17 mouse cellular contexts compared by ENCODE assay signal in the genomic region with DNA sequence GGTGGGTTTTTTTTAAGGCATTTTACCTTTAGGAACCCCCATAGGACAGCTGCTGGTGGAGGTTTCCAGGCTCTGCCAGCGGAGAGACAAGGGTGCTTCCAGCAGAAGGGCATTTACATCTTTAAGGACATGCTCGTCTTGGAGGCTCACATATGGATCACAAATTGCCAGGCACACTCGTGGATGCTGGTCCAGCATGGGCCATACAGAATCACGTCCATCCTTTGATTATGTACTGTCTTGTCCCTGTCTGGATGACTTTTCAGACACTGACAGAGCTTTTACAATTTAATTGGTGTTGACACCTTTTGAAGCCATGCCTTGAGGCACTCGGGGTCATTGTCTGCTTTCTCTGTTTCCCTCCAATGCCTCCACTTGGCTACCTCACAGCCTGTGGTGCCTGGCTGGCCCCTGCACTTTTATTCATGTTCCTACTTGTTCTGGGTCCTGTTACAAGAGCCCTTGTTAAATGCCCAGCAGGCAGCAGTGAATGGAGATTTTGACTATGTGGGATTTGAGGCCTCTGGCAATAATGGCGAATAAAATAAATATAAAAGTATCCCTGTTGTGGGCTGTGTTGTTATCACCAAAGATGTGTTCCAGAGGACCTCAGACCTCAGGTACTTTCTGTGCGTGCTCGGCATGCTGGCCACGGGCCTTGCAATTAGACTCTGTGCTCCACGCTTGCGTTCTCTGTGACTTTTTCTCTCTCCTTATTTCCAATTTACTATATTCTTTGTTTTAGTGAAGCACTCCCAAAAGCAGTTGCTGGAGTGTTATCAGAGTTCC.
DNase-seq lines count a peak whose midpoint lies in the region; ATAC-seq lines count a peak whose summit lies in the region.
"Had no signal": no experiment of that assay in that cellular context is flagged by ENCODE, and none has a peak within 500 bp of the region (broad histone marks: within the 10 kb centered on the region; RNA-seq: fewer than 3 reads in every experiment).

No protein-coding gene starts in this region.

- no peak overlapping the region for H3K4me3 ChIP-seq in forebrain, embryonic 14.5 days (ENCODE audit: low read depth, low read length)
- no peak overlapping the region for H3K4me3 ChIP-seq in forebrain, embryonic 12.5 days (replicated peaks)
- H3K4me3 ChIP-seq in midbrain, embryonic 16.5 days (ENCODE audit: low read depth, low read length): no peak overlapping the region
- H3K4me3 ChIP-seq in hindbrain, embryonic 11.5 days (ENCODE audit: low read depth, low read length): no peak overlapping the region
- H3K4me3 ChIP-seq: embryonic facial prominence, embryonic 10.5 days; heart, embryonic 10.5 days; intestine, embryonic 15.5 days had no signal

- H3K4me2 ChIP-seq in forebrain, embryonic 14.5 days (ENCODE audit: low read length): no peak overlapping the region
- no peak overlapping the region for H3K4me2 ChIP-seq in forebrain, embryonic 12.5 days
- no peak overlapping the region for H3K4me2 ChIP-seq in midbrain, embryonic 16.5 days (ENCODE audit: low read length)
- H3K4me2 ChIP-seq in hindbrain, embryonic 11.5 days (replicated peaks; ENCODE audit: low read depth, low read length): no peak overlapping the region
- H3K4me2 ChIP-seq: hindbrain, embryonic 14.5 days; intestine, embryonic 15.5 days had no signal

- ATAC-seq in forebrain, embryonic 14.5 days: peak; percentile 62; the same call in 1 of the 2 replicates
- no peak for ATAC-seq in forebrain, embryonic 12.5 days (ENCODE audit: low FRiP score)
- peak; percentile 80 for ATAC-seq in midbrain, embryonic 16.5 days
- ATAC-seq in hindbrain, embryonic 11.5 days (ENCODE audit: low FRiP score): no peak
- ATAC-seq: intestine, embryonic 15.5 days had no signal

- no peaks in the 10 kb centered on the region for H3K4me1 ChIP-seq in forebrain, embryonic 14.5 days (ENCODE audit: control insufficient read depth, insufficient read depth, low read length)
- peaks cover 8% of the 10 kb centered on the region; the same call in 1 of the 2 replicates for H3K4me1 ChIP-seq in forebrain, embryonic 12.5 days
- H3K4me1 ChIP-seq in midbrain, embryonic 16.5 days (ENCODE audit: control insufficient read depth, insufficient read depth, low read length): no peaks in the 10 kb centered on the region
- H3K4me1 ChIP-seq in hindbrain, embryonic 11.5 days (replicated peaks; ENCODE audit: control insufficient read depth, insufficient read depth, low read length): no peaks in the 10 kb centered on the region
- H3K4me1 ChIP-seq: heart, embryonic 10.5 days; intestine, embryonic 15.5 days had no signal

- WGBS in forebrain, embryonic 14.5 days: 56% methylated on average over 11 of the region's 11 CpGs
- WGBS in forebrain, embryonic 12.5 days: 65% methylated on average over 11 of the region's 11 CpGs
- 51% methylated on average over 11 of the region's 11 CpGs for WGBS in midbrain, embryonic 16.5 days
- 68% methylated on average over 11 of the region's 11 CpGs for WGBS in hindbrain, embryonic 11.5 days

- H3K36me3 ChIP-seq in forebrain, embryonic 14.5 days (ENCODE audit: control insufficient read depth, insufficient read depth, low read length): no peaks in the 10 kb centered on the region
- no peaks in the 10 kb centered on the region for H3K36me3 ChIP-seq in forebrain, embryonic 12.5 days (replicated peaks)
- no peaks in the 10 kb centered on the region for H3K36me3 ChIP-seq in midbrain, embryonic 16.5 days (ENCODE audit: control insufficient read depth, insufficient read depth, low read length)
- no peaks in the 10 kb centered on the region for H3K36me3 ChIP-seq in hindbrain, embryonic 11.5 days (ENCODE audit: control insufficient read depth, insufficient read depth, low read length)
- H3K36me3 ChIP-seq: embryonic facial prominence, embryonic 10.5 days; heart, embryonic 10.5 days; intestine, embryonic 15.5 days had no signal

- no peak overlapping the region for H3K9ac ChIP-seq in forebrain, embryonic 14.5 days (ENCODE audit: low read length)
- no peak overlapping the region for H3K9ac ChIP-seq in forebrain, embryonic 12.5 days
- no peak overlapping the region for H3K9ac ChIP-seq in midbrain, embryonic 16.5 days (ENCODE audit: low read depth, low read length)
- H3K9ac ChIP-seq in hindbrain, embryonic 11.5 days (ENCODE audit: low read depth, low read length): no peak overlapping the region
- H3K9ac ChIP-seq: hindbrain, embryonic 14.5 days; intestine, embryonic 15.5 days had no signal

- no peaks in the 10 kb centered on the region for H3K9me3 ChIP-seq in forebrain, embryonic 14.5 days (replicated peaks; ENCODE audit: control insufficient read depth, low read length)
- H3K9me3 ChIP-seq in forebrain, embryonic 12.5 days: no peaks in the 10 kb centered on the region
- H3K9me3 ChIP-seq in midbrain, embryonic 16.5 days (replicated peaks; ENCODE audit: control insufficient read depth, low read length, poor library complexity, severe bottlenecking): no peaks in the 10 kb centered on the region
- no peaks in the 10 kb centered on the region for H3K9me3 ChIP-seq in hindbrain, embryonic 11.5 days (ENCODE audit: control insufficient read depth, low read length)
- H3K9me3 ChIP-seq: embryonic facial prominence, embryonic 10.5 days; heart, embryonic 10.5 days; intestine, embryonic 15.5 days had no signal

- DNase-seq in forebrain, embryonic 14.5 days (ENCODE audit: low spot score): peak; percentile 36
- DNase-seq in retina, postnatal 1 day: peak; percentile 18
- no peak for DNase-seq in retina, embryonic 14.5 days (ENCODE audit: low spot score)
- no peak for DNase-seq in hindbrain, embryonic 11.5 days (ENCODE audit: low spot score)
- DNase-seq: adrenal gland, adult 2 months; adrenal gland, postnatal 25 days; cerebellum, adult 2 months; gastrocnemius, postnatal 10 days; heart, adult 18-20 months; heart, postnatal 10 days; heart, postnatal 4 days had no signal

- H3K27me3 ChIP-seq in forebrain, embryonic 14.5 days (replicated peaks; ENCODE audit: control insufficient read depth, insufficient read depth, low read length): no peaks in the 10 kb centered on the region
- H3K27me3 ChIP-seq in forebrain, embryonic 12.5 days: no peaks in the 10 kb centered on the region
- H3K27me3 ChIP-seq in midbrain, embryonic 16.5 days (ENCODE audit: control insufficient read depth, insufficient read depth, low read depth, low read length): no peaks in the 10 kb centered on the region
- H3K27me3 ChIP-seq in hindbrain, embryonic 11.5 days (ENCODE audit: control insufficient read depth, insufficient read depth, low read length): no peaks in the 10 kb centered on the region
- H3K27me3 ChIP-seq: intestine, embryonic 15.5 days had no signal

- H3K27ac ChIP-seq in forebrain, embryonic 14.5 days (ENCODE audit: low read depth, low read length): no peak overlapping the region; the same call in 1 of the 2 replicates
- no peak overlapping the region for H3K27ac ChIP-seq in forebrain, embryonic 12.5 days
- H3K27ac ChIP-seq in midbrain, embryonic 16.5 days (ENCODE audit: low read length): no peak overlapping the region; the same call in 1 of the 2 replicates
- no peak overlapping the region for H3K27ac ChIP-seq in hindbrain, embryonic 11.5 days (ENCODE audit: low read depth, low read length)
- H3K27ac ChIP-seq: embryonic facial prominence, embryonic 10.5 days; heart, embryonic 10.5 days; hindbrain, embryonic 14.5 days; intestine, embryonic 15.5 days had no signal

Comparison
In these comparisons a context has a peak if more than half of its experiments do, and no peak if none do; other contexts are left out.
1. ATAC-seq: peak in forebrain, embryonic 14.5 days (single experiment) and midbrain, embryonic 16.5 days (single experiment); none in forebrain, embryonic 12.5 days (single experiment) and hindbrain, embryonic 11.5 days (single experiment).
2. DNase-seq: peak in forebrain, embryonic 14.5 days (single experiment) and retina, postnatal 1 day (single experiment); none in retina, embryonic 14.5 days (single experiment) and hindbrain, embryonic 11.5 days (single experiment).